Mouse (Mus musculus) kidney, adult 2 months (tissue): ENCODE results near the gene Kifc3.

ENCODE experiments used
- CTCF ChIP-seq: fragments of 200-500 bp; conservative IDR thresholded peaks from 2 replicates; pipeline ENCODE4 v1.5.1; 2011; ENCODE audit warnings: low read depth, mild to moderate bottlenecking, control low read depth, low read length, moderate library complexity, mixed read lengths; ENCODE audit not compliant: insufficient read depth, insufficient read length
- POLR2A ChIP-seq: fragments of 200-500 bp; IDR thresholded peaks from one replicate; pipeline ENCODE4 v1.6.1; 2011; ENCODE audit warnings: low read depth, low read length, control low read depth

GRCm38 (mm10) chr8:95143805-95144630, 58.6 kb downstream of the Kifc3 start:
- TF ChIP-seq CTCF (no peak), POLR2A (no peak)
